Mouse (Mus musculus): ENCODE data around the gene Txndc12. TPM values are rescaled to one million over a fixed set of nuclear protein-coding genes. Genes with fewer than 3 reads are reported as not detected.

Txndc12 gene
- polyA plus RNA-seq, 1 experiment, result 22.2 TPM

DNA sequence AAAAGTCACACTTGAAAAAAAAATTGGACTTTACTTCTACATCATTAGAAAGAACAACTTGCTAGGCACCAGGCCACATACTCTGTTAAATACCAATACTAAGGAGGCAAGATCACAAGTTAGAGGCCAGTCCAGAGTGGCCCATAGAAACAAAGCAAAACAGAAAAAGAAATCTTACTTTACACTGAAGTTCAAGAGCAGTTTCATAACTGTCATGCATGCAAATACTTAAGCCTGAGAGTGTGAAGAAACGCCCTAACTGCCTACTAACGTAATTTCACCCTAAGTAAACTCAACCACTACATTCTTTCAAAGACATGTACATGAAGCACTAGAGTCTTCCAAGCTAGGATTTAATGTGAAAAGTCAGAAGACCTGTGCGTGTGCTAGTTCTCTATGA, 8.7 kb upstream of the Txndc12 start:
- no peak for TF ChIP-seq POLR2A (IDR thresholded peaks at IDR 0.05; ENCODE audit: borderline replicate concordance, extremely low read depth, low read depth, low read length)
- no peak for TF ChIP-seq CTCF (IDR thresholded peaks at IDR 0.05; ENCODE audit: insufficient read depth, low read length)
- DNase-seq, result no peak

DNA sequence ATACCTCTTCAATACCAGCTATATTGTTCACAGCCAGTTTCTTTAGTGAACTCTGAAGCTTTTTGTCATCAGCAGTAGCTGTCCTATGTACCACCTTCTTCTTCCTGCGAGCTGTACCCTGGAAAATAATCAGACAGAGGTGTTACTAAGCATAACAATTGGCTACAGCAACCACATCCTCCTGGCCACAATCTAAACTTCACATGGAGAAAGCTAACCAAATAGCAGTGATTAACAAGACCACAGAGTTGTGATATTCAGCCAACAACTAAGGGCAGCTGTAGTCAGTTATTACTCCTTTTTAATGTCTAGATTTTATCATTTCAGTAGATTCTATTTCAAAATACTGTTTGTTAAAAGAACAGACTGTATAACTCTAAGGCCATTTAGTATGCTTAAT, 8.3 kb upstream of the Txndc12 start:
- no peak for TF ChIP-seq CTCF (IDR thresholded peaks at IDR 0.05; ENCODE audit: insufficient read depth, low read length)
- TF ChIP-seq POLR2A (IDR thresholded peaks at IDR 0.05; ENCODE audit: borderline replicate concordance, extremely low read depth, low read depth, low read length), result no peak
- DNase-seq, result no peak
- 56% methylated on average over 1 of the region's 1 CpGs for WGBS
- Histone ChIP-seq H3K4me1 (ENCODE audit: control insufficient read depth, insufficient read depth, low read length) (peaks cover 4% of the 10 kb centered on the region), H3K4me3 (replicated peaks; ENCODE audit: extremely low read depth, low read depth, low read length) (no peak overlapping the region)

More for the DNA sequence above, 8.7 kb upstream of the Txndc12 start:
- Histone ChIP-seq H3K4me3 (replicated peaks; ENCODE audit: extremely low read depth, low read depth, low read length) (no peak overlapping the region), H3K4me1 (ENCODE audit: control insufficient read depth, insufficient read depth, low read length) (peaks cover 4% of the 10 kb centered on the region)
- 74% methylated on average over 3 of the region's 3 CpGs for WGBS

DNA sequence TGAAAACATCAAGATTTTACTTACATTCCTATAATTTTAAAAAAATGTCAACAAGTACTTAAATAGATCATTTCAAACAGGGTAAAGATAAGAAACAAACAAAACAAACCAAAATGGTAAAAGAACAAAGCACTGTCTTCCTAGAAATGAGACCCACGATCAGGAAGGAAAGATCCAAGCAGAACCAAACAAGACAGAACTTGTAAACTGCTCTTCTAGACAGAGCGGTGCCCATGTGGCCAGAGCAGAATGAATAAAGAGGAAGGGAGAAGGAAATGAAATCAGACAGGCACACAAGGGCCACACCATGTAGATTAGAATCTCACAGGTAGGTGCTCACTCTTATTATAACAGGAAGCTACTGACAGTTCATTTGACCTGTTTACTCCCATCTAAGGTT, 7.8 kb upstream of the Txndc12 start:
- Histone ChIP-seq H3K4me3 (replicated peaks; ENCODE audit: extremely low read depth, low read depth, low read length) (no peak overlapping the region), H3K4me1 (ENCODE audit: control insufficient read depth, insufficient read depth, low read length) (peaks cover 4% of the 10 kb centered on the region)
- TF ChIP-seq CTCF (IDR thresholded peaks at IDR 0.05; ENCODE audit: insufficient read depth, low read length) (no peak), POLR2A (IDR thresholded peaks at IDR 0.05; ENCODE audit: borderline replicate concordance, extremely low read depth, low read depth, low read length) (no peak)
- 46% methylated on average over 2 of the region's 2 CpGs for WGBS
- DNase-seq, result no peak

DNA sequence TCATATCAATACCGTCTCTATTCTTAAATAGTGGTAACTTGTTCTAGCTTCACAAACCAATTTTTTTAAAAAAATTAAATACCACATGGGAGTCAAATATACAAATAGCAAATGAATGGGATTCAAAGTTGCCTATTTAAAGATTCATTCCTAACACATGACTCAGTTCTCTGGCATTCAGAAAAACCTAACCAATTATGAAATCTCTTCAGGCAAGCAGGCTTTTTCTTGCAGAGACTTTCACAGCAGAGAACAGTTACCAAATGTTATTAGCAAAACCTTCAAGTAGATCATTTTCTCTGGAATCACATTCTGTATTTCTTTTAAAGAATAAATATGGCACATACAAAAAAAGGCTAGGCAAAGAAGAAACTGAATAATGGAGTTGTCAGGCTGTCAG, 3.7 kb upstream of the Txndc12 start:
- H3K4me3 ChIP-seq (replicated peaks; ENCODE audit: extremely low read depth, low read depth, low read length), result no peak overlapping the region
- TF ChIP-seq POLR2A (IDR thresholded peaks at IDR 0.05; ENCODE audit: borderline replicate concordance, extremely low read depth, low read depth, low read length) (no peak), CTCF (IDR thresholded peaks at IDR 0.05; ENCODE audit: insufficient read depth, low read length) (no peak)
- H3K4me1 ChIP-seq (ENCODE audit: control insufficient read depth, insufficient read depth, low read length), result peaks cover 6% of the 10 kb centered on the region; the same call in 1 of the 2 replicates
- no peak for DNase-seq
- WGBS, result 67% methylated on average over 1 of the region's 1 CpGs

DNA sequence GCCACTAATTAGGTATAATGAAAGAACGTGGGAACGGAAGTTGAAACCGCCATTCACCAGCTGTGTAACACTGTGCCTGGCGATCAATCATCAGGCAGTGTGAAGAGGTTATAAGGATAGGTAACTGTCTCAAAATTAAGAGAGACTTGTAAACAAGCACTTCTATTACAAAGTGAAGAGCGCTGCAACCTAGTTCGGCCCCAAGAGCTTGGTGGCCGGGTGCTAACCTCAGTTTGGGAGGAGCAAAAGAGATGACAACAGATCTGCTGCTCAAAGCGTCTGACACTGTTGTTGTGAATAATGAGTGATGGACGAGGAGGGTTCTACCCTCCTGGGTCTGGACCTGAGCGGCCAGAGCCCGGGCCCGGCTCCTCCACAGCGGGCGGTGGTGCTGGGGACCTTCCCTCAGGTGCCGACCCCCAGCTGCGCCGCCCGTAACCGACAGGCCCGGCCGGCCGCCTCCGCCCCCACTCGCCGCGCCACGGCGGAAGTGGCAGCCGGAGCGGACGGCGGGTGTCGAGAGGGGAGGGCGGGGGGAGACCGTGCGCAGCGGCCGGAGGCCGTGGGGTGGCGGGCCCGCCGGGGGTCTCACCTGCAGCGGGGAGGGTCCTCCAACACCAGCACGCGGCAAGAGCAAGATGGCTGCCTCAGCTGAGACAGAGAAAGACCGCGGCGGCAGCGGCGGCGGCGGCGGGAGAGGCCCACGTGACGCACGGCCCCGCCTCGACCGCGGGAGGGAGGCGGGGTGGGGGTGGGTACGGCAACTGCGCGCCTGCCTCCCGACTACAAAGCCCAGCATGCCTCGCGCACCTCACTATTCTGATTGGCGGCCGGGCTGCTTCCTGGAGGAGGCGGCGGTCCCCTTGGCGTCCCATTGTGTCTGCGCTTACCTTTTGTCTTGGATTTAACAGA, 1.2 kb upstream of the Txndc12 start, which contains the start of gene Btf3l4:
Gene Btf3l4, minus strand, starts transcription at position 699 of the 912 bp plus-strand sequence.
- under 1% methylated on average over 71 of the region's 73 CpGs for WGBS
- Histone ChIP-seq H3K4me1 (ENCODE audit: control insufficient read depth, insufficient read depth, low read length) (peaks cover 7% of the 10 kb centered on the region; the same call in 1 of the 2 replicates), H3K4me3 (replicated peaks; ENCODE audit: extremely low read depth, low read depth, low read length) (peak within 1 kb of the TSS; percentile 97)
- TF ChIP-seq CTCF (IDR thresholded peaks at IDR 0.05; ENCODE audit: insufficient read depth, low read length) (no peak), POLR2A (IDR thresholded peaks at IDR 0.05; ENCODE audit: borderline replicate concordance, extremely low read depth, low read depth, low read length) (peak; percentile 63; the same call in 1 of the 2 replicates)
- peak; percentile 82 for DNase-seq

DNA sequence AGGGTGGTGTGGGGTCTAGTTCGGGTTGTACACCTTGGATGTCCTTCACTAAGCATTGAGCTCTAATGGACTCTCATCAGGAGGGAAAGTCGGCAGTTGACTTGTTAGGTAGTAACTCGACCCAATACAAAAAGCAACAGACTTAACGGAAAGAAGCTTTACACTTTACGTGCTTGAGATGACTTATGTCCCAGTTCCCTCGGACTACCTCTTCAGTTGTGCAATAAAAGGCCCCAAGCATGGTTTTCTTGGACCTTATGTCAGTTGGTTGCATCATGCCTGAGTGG, 630 bp upstream of the Txndc12 start:
- peak overlapping the region; percentile 97 for H3K4me3 ChIP-seq (replicated peaks; ENCODE audit: extremely low read depth, low read depth, low read length)
- whole genome bisulfite sequencing, result 0% methylated on average over 6 of the region's 6 CpGs
- TF ChIP-seq CTCF (IDR thresholded peaks at IDR 0.05; ENCODE audit: insufficient read depth, low read length) (no peak), POLR2A (IDR thresholded peaks at IDR 0.05; ENCODE audit: borderline replicate concordance, extremely low read depth, low read depth, low read length) (no peak)
- DNase-seq, result no peak
- peaks cover 10% of the 10 kb centered on the region; the same call in 1 of the 2 replicates for H3K4me1 ChIP-seq (ENCODE audit: control insufficient read depth, insufficient read depth, low read length)

DNA sequence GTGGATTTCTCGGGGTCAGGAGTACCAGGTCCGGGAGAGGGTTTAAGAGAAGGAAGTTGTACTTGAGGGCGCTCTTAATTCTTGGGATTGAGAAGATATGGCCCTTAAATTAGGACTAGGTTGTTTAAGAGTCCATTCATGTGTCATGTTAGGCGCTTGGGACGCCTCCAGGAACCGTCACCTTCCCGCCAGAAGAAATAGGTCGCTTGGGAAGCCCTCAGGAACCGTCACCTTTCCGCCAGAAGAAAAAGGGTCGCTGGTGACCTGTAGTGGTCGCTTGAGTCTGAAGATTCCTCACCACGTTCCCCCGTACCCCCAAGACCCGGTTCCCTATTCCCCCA, 540 bp downstream of the Txndc12 start:
- TF ChIP-seq CTCF (IDR thresholded peaks at IDR 0.05; ENCODE audit: insufficient read depth, low read length) (no peak), POLR2A (IDR thresholded peaks at IDR 0.05; ENCODE audit: borderline replicate concordance, extremely low read depth, low read depth, low read length) (no peak)
- WGBS, result under 1% methylated on average over 15 of the region's 15 CpGs
- DNase-seq, result no peak
- H3K4me3 ChIP-seq (replicated peaks; ENCODE audit: extremely low read depth, low read depth, low read length), result peak overlapping the region; percentile 97
- H3K4me1 ChIP-seq (ENCODE audit: control insufficient read depth, insufficient read depth, low read length), result peaks cover 10% of the 10 kb centered on the region; the same call in 1 of the 2 replicates

DNA sequence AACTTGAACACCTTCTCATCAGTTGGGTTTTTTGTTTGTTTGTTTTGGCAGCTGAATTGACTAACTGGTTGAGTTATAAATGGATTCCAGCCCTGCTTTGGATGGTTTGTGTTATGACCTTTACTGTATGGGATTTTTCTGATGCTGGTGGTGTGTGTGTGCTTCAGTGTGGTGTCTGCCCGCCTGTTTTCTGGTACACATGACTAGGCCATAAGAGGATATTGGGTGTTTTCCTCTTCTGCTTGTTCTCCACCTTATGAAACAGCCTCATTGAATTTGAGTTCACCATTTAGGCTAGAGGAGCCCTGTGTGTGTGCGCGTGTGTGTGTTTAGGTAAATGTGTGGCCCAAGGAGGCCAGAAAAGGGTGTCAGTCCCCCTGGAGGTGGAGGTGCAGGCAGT, 1.1 kb downstream of the Txndc12 start:
- 39% methylated on average over 3 of the region's 3 CpGs for WGBS
- no peak for DNase-seq
- TF ChIP-seq POLR2A (IDR thresholded peaks at IDR 0.05; ENCODE audit: borderline replicate concordance, extremely low read depth, low read depth, low read length), result no peak
- TF ChIP-seq CTCF (IDR thresholded peaks at IDR 0.05; ENCODE audit: insufficient read depth, low read length), result no peak
- Histone ChIP-seq H3K4me3 (replicated peaks; ENCODE audit: extremely low read depth, low read depth, low read length) (peak overlapping the region; percentile 97), H3K4me1 (ENCODE audit: control insufficient read depth, insufficient read depth, low read length) (peaks cover 7% of the 10 kb centered on the region; the same call in 1 of the 2 replicates)

DNA sequence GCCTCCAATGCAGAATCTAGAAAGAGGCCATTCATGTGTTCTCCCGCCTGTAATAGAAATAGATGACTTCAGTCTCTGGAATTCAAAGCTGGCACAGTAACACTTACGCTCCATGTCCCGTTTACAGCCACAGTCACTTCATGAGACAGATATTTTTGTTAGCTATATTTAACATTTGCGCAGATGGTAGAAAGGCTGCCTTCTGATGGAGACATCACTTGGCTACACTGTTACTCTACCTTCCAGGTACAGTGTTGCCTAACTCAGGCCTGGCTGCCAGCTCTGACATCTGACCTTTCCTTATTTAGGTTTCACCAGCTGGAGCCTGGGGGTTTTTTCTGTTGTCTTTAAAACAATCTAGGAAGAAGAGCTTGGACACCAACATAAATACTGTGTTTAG, 3.6 kb downstream of the Txndc12 start:
- Histone ChIP-seq H3K4me1 (ENCODE audit: control insufficient read depth, insufficient read depth, low read length) (peaks cover 7% of the 10 kb centered on the region; the same call in 1 of the 2 replicates), H3K4me3 (replicated peaks; ENCODE audit: extremely low read depth, low read depth, low read length) (no peak overlapping the region)
- no peak for DNase-seq
- TF ChIP-seq CTCF (IDR thresholded peaks at IDR 0.05; ENCODE audit: insufficient read depth, low read length), result no peak
- TF ChIP-seq POLR2A (IDR thresholded peaks at IDR 0.05; ENCODE audit: borderline replicate concordance, extremely low read depth, low read depth, low read length), result no peak
- 35% methylated on average over 4 of the region's 4 CpGs for WGBS

Data from lung, adult 2 months (tissue).